Mouse (Mus musculus) ZHBTc4 (cell line): Measurements from ENCODE around the gene Baiap2l2.

ENCODE experiments used
- DNase-seq: peaks from one replicate; pipeline ENCODE4 v3.0.0-alpha.2; 2011; ENCODE audit warnings: low read depth, low spot score

Gene Baiap2l2

DNA sequence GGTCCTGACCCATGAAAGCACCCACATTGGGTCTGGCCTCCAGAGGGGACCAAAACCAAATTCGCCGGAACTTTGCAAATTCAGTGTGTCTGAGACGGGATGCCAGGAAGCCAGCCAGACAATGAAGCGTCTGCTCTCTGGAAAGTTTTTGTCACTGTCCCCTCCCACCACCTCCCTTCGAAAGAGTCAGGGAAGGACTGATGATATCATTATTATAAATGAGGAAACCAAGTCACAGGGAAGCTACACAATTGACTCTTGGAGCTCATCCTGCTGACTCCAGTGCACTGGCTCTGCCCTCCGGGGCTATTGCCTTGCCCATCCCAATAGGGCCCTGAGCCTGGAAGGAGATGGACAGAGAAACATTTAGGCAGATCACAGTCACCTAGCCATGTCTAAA, 71.7 kb downstream of the Baiap2l2 start:
- DNase-seq, result peak; percentile 48

DNA sequence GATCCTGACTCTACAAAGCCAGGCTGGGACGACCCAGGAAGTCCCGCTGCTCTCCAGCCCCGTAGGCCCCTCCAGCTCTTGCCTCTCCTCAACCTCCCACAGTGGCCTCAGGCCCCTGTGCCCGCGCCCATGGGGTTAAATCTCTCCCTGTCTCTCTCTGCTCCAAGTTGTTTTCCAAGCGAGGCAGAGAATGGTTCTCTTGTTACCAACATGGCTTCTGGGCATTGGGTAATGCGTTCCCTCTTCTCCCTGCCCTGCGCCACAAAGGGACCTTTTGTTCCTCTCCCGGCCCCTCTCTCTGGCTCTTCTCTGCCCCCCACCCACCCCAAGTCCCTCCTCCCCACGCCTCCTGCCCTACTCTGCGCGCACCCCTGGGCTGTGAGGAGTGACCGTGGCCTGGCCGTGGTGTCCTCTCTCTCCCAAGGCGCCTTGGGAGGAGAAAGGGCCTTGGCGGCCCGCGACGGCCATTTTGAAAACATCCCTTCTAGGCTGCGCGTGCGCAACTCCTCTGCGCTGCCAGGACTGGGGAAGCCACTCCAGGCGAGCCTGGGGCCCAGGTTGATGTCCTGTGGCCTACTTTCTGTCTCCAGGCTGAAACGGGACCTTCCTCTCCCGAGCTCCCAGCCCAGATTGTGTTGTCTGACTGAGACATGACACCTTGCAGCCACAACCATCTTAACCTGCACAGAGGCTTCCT, 72.4 kb downstream of the Baiap2l2 start:
- peak; percentile 84 for DNase-seq

DNA sequence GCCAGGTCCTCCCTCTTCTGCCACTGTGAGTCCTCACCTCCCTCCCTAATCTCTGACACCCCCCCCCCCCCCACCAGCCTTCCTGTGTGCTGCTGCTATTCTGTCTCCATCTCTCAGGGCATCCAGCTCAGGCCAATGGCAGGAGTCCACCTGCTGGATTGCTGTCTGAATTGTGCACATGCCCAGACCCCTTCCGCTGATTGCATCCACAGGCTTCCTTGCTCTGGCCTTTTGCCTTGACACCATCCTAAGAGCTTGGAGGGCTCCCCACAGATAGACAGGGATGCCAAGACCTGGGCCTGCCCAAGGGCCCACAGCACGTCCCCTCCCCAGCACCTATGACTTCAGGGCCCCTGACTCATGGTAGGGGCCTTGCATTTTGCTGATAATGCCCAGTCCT, 75.0 kb downstream of the Baiap2l2 start:
- DNase-seq, result no peak

DNA sequence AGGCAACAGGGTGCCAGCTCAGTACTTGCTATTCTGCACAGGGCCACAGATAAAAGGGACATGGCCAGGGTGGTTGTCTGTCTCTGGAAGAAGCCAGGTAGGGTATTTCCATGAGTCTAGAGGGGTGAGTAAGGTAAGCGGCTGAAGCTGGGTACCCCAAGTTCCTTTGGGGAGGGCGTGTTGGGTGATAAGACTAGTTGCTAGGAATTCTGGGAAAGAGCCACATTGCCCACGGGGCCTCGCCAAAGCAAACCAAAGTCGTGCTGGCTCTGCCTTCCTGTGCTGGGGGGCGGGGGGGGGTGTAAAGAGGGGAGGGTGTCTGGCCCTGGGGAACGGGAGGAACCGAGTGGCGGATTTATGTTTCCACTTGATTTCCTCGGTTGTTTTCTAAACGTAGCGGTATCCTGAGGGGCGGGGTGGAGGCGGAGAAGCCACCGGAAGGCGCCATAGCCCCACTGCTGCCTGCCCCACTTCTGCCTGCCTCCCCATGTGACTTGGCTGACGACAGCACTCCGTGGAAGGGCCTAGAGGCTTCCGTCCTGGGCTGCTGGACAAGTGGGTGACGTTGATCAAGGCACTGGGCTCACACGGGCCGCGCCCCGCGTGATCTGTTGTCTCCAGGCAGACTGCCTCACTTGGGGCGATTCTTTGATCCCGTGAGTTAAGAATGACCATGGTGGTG, 76.4 kb downstream of the Baiap2l2 start:
- peak; percentile 51 for DNase-seq

DNA sequence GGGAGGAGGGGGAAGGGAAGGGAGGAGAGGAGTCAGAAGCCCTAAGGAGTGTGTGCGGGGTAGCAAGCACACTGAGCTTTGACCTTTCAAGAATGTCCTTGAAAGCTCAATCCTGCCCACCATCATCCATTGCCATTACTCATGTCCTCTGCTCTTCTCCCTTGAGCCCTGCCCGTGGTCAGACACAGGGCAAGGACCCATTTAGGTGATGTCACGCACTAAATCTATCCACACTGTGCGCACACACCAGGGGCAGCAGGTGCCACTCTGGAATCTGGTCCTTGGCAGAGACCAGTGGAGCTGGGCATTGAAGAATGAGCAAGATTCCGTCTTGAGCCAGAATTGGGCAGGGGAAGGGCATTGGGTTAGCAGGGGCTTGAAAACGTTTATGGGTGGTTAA, 77.1 kb downstream of the Baiap2l2 start:
- no peak for DNase-seq
